Mouse (Mus musculus): Measurements from ENCODE around the gene L1cam.

- TF ChIP-seq CTCF (IDR thresholded peaks at IDR 0.05; ENCODE audit: borderline replicate concordance, extremely low read depth, insufficient read depth, insufficient read length) (no peak), POLR2A (IDR thresholded peaks at IDR 0.05; ENCODE audit: borderline replicate concordance, extremely low read depth, insufficient read depth, insufficient read length, poor library complexity, severe bottlenecking) (no peak)
These were observed 15.3 kb upstream of the L1cam start for GRCm38 (mm10) chrX:73911156-73911555.

Data from brain, embryonic 14.5 days (tissue).